Mouse (Mus musculus): ENCODE measurements around the gene Rhoq.

GRCm38 (mm10) chr17:86943158-86943557, 19.7 kb upstream of the Rhoq start:
- no peak for TF ChIP-seq CTCF (IDR thresholded peaks at IDR 0.05; ENCODE audit: extremely low read depth, insufficient read depth, low read length)
- TF ChIP-seq POLR2A (IDR thresholded peaks at IDR 0.05; ENCODE audit: extremely low read depth, insufficient read depth, low read length) = no peak

All from cortical plate, adult 2 months (tissue).